12 mouse cellular contexts compared by ENCODE assay signal in the genomic region with DNA sequence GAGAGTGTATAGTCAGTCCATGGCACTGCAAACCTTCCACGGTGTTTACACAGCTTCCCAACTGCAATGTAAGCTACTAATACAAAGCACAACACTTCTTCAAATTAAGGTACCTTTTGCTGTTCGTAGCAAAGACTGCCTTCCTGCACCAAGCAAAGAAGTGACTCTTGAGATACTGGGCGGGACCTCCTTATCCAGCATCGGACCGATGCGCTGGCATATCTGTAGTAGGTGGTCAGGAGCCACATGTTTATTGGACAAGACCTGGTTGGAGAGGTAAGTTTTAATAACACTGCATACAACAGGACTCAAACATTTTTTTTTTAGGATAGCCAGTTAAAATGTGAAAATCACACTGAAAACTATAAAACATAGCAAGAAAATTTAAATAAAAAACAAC.
"Had no signal": no experiment of that assay in that cellular context is flagged by ENCODE, and none has a peak within 500 bp of the region (broad histone marks: within the 10 kb centered on the region; RNA-seq: fewer than 3 reads in every experiment).

No protein-coding gene starts in this region.

- DNase-seq: retina, postnatal 1 day; right cerebral cortex, adult 18-20 months; right cerebral cortex, postnatal 14 days; right cerebral cortex, postnatal 25 days; right cerebral cortex, postnatal 4 days; spleen, adult 18-20 months; thymus, adult 18-20 months; thymus, adult 2 months; thymus, postnatal 14 days; thymus, postnatal 25 days; thymus, postnatal 36 days; thymus, postnatal 4 days had no signal
